ENCODE assay signal across 13 mouse cellular contexts in the genomic region with DNA sequence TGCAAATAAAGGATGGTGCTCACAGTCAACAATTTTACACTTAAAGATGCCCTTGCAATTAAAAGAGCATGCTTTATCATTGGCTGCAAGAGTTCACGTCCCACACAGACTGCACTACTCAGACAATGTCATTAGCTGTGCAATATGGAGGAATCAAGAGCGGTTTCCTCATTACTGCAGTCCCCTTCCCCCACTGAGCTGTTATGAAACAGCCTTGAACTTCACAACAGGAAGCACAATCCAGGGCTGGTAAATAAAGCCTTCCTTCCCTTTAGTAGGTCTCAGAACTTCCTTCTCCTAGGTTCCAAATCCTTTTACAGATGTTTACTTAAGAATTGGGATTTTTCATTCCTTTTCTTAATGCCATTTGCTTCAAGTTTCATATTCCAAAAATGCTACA. TPM values are rescaled to one million over a fixed set of nuclear protein-coding genes. Genes with fewer than 3 reads are reported as not detected.
DNase-seq lines count a peak whose midpoint lies in the region; ATAC-seq and TF ChIP-seq lines count a peak whose summit lies in the region.
"Had no signal": no experiment of that assay in that cellular context is flagged by ENCODE, and none has a peak within 500 bp of the region (broad histone marks: within the 10 kb centered on the region; RNA-seq: fewer than 3 reads in every experiment).

No protein-coding gene starts in this region.

- H3K4me1 ChIP-seq in heart, embryonic 13.5 days: peaks cover 11% of the 10 kb centered on the region
- H3K4me1 ChIP-seq in small intestine, adult 2 months (ENCODE audit: control insufficient read depth, insufficient read depth, insufficient read length, low read length): peaks cover 10% of the 10 kb centered on the region; the same call in 1 of the 2 replicates
- H3K4me1 ChIP-seq: limb, embryonic 15.5 days had no signal

- no peak for ATAC-seq in heart, embryonic 13.5 days (ENCODE audit: extremely low read depth, insufficient number of reproducible peaks, low FRiP score, low TSS enrichment)
- ATAC-seq in megakaryocyte-erythroid progenitor cell, adult 5-6 weeks (replicated peaks; ENCODE audit: low FRiP score, low TSS enrichment, poor library complexity, severe bottlenecking): no peak

- no peaks in the 10 kb centered on the region for H3K9me3 ChIP-seq in heart, embryonic 13.5 days
- H3K9me3 ChIP-seq: limb, embryonic 15.5 days had no signal

- no peak overlapping the region for H3K9ac ChIP-seq in heart, embryonic 13.5 days
- H3K9ac ChIP-seq: limb, embryonic 15.5 days had no signal

- DNase-seq in heart, postnatal 36 days: no peak
- peak; percentile 27 for DNase-seq in thymus, postnatal 0 days (ENCODE audit: low spot score)
- DNase-seq in thymus, adult 18-20 months: no peak
- peak; percentile 32 to 36 for DNase-seq in kidney, postnatal 36 days
- no peak for DNase-seq in right cerebral cortex, postnatal 36 days (ENCODE audit: low spot score in 2 of 2)
- DNase-seq: cerebellum, adult 9-10 months; right cerebral cortex, postnatal 25 days; thymus, postnatal 4 days had no signal

- TF ChIP-seq POLR2A in small intestine, adult 2 months (IDR thresholded peaks at IDR 0.05; ENCODE audit: low read depth, low read length): no peak

- 0 out of 2 replicates have a peak overlapping the region, but pooled peaks have one; percentile 1 for H3K27ac ChIP-seq in heart, embryonic 13.5 days (replicated peaks)
- H3K27ac ChIP-seq in small intestine, adult 2 months (ENCODE audit: insufficient read depth, low read depth, low read length): peak overlapping the region; percentile 82
- H3K27ac ChIP-seq: limb, embryonic 15.5 days had no signal

- H3K4me3 ChIP-seq in heart, embryonic 13.5 days: no peak overlapping the region
- H3K4me3 ChIP-seq in small intestine, adult 2 months (ENCODE audit: low read depth, low read length): no peak overlapping the region
- H3K4me3 ChIP-seq: limb, embryonic 15.5 days; myocyte had no signal

- WGBS in heart, embryonic 13.5 days: 60% methylated on average over 2 of the region's 2 CpGs
- WGBS in small intestine, adult 2 months: 30% methylated on average over 2 of the region's 2 CpGs

- no peak for TF ChIP-seq CTCF in small intestine, adult 2 months (IDR thresholded peaks at IDR 0.05; ENCODE audit: extremely low read depth, insufficient read length, insufficient replicate concordance, low read depth, low read length)

- H3K36me3 ChIP-seq in heart, embryonic 13.5 days: no peaks in the 10 kb centered on the region
- H3K36me3 ChIP-seq in small intestine, adult 2 months (ENCODE audit: control insufficient read depth, insufficient read depth, low read length): no peaks in the 10 kb centered on the region
- H3K36me3 ChIP-seq: limb, embryonic 15.5 days had no signal

- H3K4me2 ChIP-seq in heart, embryonic 13.5 days: no peak overlapping the region
- H3K4me2 ChIP-seq: limb, embryonic 15.5 days had no signal

- intact Hi-C loops in heart, postnatal 36 days (cut with DNase I): no loop called here

- H3K27me3 ChIP-seq in heart, embryonic 13.5 days (replicated peaks): peaks cover 4% of the 10 kb centered on the region
- no peaks in the 10 kb centered on the region for H3K27me3 ChIP-seq in small intestine, adult 2 months (ENCODE audit: control insufficient read depth, insufficient read depth, low read length)

RNA-seq across cellular contexts. Expression of gene Tmsb4x, which starts 41.8 kb away (rescaled TPM):
- 3,022 and 3,158 TPM in 2 replicates for polyA plus RNA-seq in heart, embryonic 13.5 days (2015; fragmentation: Nextera tagmentation; extraction: Ambion mirVana)
- total RNA-seq in heart, postnatal 36 days (2021): 100 to 1,000 TPM; 474 to 506 TPM
- polyA plus RNA-seq in thymus, postnatal 0 days (2015; fragmentation: Nextera tagmentation; extraction: Ambion mirVana): 6,098 and 6,310 TPM in 2 replicates
- 44.6 and 57.7 TPM in 2 replicates for polyA plus RNA-seq in small intestine, adult 2 months (2012; rRNA removed)
- total RNA-seq in megakaryocyte-erythroid progenitor cell, adult 5-6 weeks (2014; fragmentation: Nextera tagmentation): 237 and 370 TPM in 2 replicates
- 226 and 321 TPM in 2 replicates for total RNA-seq in megakaryocyte-erythroid progenitor cell, adult 5-6 weeks (2017)

Comparison
In these comparisons a context has a peak if more than half of its experiments do, and no peak if none do; other contexts are left out.
1. DNase-seq: peak in thymus, postnatal 0 days (single experiment) and kidney, postnatal 36 days (2 of 2); none in heart, postnatal 36 days (0 of 2), thymus, adult 18-20 months (0 of 2) and right cerebral cortex, postnatal 36 days (0 of 2).
2. RNA of gene Tmsb4x, which starts 41.8 kb away (polyA plus RNA-seq): 6,098 to 6,310 TPM in thymus, postnatal 0 days and 3,022 to 3,158 TPM in heart, embryonic 13.5 days; 44.6 to 57.7 TPM in small intestine, adult 2 months; every median in the first group is over 10 times any median in the second.